Mouse (Mus musculus) testis, adult 2 months (tissue): Measurements from ENCODE around the gene Wipf1.

Source experiments
- CTCF ChIP-seq: fragments of 200-500 bp; IDR thresholded peaks from 2 replicates; pipeline ENCODE4 v1.5.1; 2012; ENCODE audit warnings: low read depth, mild to moderate bottlenecking, inconsistent platforms, low read length, moderate library complexity; ENCODE audit not compliant: control insufficient read depth, insufficient read depth, insufficient replicate concordance
- POLR2A ChIP-seq: fragments of 200-500 bp; IDR thresholded peaks from 2 replicates; pipeline ENCODE4 v1.6.1; 2012; ENCODE audit warnings: low read depth, mild to moderate bottlenecking, inconsistent platforms, low read length, moderate library complexity; ENCODE audit not compliant: control insufficient read depth

- TF ChIP-seq CTCF (no peak), POLR2A (no peak)
Observed at GRCm38 (mm10) chr2:73514178-73514577, 15.4 kb downstream of the Wipf1 start.
